Mouse (Mus musculus): ENCODE measurements around the gene Hoxd9. TPM values are rescaled to one million over a fixed set of nuclear protein-coding genes. Genes with fewer than 3 reads are reported as not detected.

The Hoxd9 gene
- polyA plus RNA-seq, 1 experiment, result 0.75 TPM

- H3K27me3 ChIP-seq (ENCODE audit: control insufficient read depth, insufficient read depth, low read length, poor library complexity, severe bottlenecking), result peaks cover 63% of the 10 kb centered on the region
- no peak overlapping the region for H3K9ac ChIP-seq (ENCODE audit: low read depth, poor library complexity, severe bottlenecking)
- no peak overlapping the region for H3K27ac ChIP-seq (ENCODE audit: insufficient read depth, low read length)
- H3K4me3 ChIP-seq (ENCODE audit: low read depth, low read length), result no peak overlapping the region
- no peaks in the 10 kb centered on the region for H3K36me3 ChIP-seq (ENCODE audit: control insufficient read depth, insufficient read depth, low read length, poor library complexity, severe bottlenecking)
- TF ChIP-seq EP300 (IDR thresholded peaks at IDR 0.05; ENCODE audit: insufficient read depth, low read depth, low read length) (no peak), POLR2A (IDR thresholded peaks at IDR 0.05; ENCODE audit: insufficient read depth, low read length) (no peak), CTCF (IDR thresholded peaks at IDR 0.05; ENCODE audit: low read depth, low read length) (no peak)
- no peaks in the 10 kb centered on the region for H3K4me1 ChIP-seq (ENCODE audit: control insufficient read depth, insufficient read depth, low read length)
- no peaks in the 10 kb centered on the region for H3K9me3 ChIP-seq (replicated peaks; ENCODE audit: control insufficient read depth, insufficient read depth, low read length, poor library complexity, severe bottlenecking)
Measured at GRCm38 (mm10) chr2:74702820-74703219, 5.3 kb downstream of the Hoxd9 start.

GRCm38 (mm10) chr2:74703317-74703716, 5.8 kb downstream of the Hoxd9 start:
- no peak overlapping the region for H3K4me3 ChIP-seq (ENCODE audit: low read depth, low read length)
- H3K36me3 ChIP-seq (ENCODE audit: control insufficient read depth, insufficient read depth, low read length, poor library complexity, severe bottlenecking), result no peaks in the 10 kb centered on the region
- peaks cover 60% of the 10 kb centered on the region for H3K27me3 ChIP-seq (ENCODE audit: control insufficient read depth, insufficient read depth, low read length, poor library complexity, severe bottlenecking)
- TF ChIP-seq CTCF (IDR thresholded peaks at IDR 0.05; ENCODE audit: low read depth, low read length), result no peak
- H3K4me1 ChIP-seq (ENCODE audit: control insufficient read depth, insufficient read depth, low read length), result no peaks in the 10 kb centered on the region
- H3K9ac ChIP-seq (ENCODE audit: low read depth, poor library complexity, severe bottlenecking), result no peak overlapping the region
- H3K27ac ChIP-seq (ENCODE audit: insufficient read depth, low read length), result no peak overlapping the region
- H3K9me3 ChIP-seq (replicated peaks; ENCODE audit: control insufficient read depth, insufficient read depth, low read length, poor library complexity, severe bottlenecking), result no peaks in the 10 kb centered on the region

- Histone ChIP-seq H3K27me3 (ENCODE audit: control insufficient read depth, insufficient read depth, low read length, poor library complexity, severe bottlenecking) (peaks cover 59% of the 10 kb centered on the region), H3K4me3 (ENCODE audit: low read depth, low read length) (no peak overlapping the region), H3K4me1 (ENCODE audit: control insufficient read depth, insufficient read depth, low read length) (no peaks in the 10 kb centered on the region), H3K9ac (ENCODE audit: low read depth, poor library complexity, severe bottlenecking) (no peak overlapping the region), H3K36me3 (ENCODE audit: control insufficient read depth, insufficient read depth, low read length, poor library complexity, severe bottlenecking) (no peaks in the 10 kb centered on the region), H3K9me3 (replicated peaks; ENCODE audit: control insufficient read depth, insufficient read depth, low read length, poor library complexity, severe bottlenecking) (no peaks in the 10 kb centered on the region), H3K27ac (ENCODE audit: insufficient read depth, low read length) (no peak overlapping the region)
- TF ChIP-seq CTCF (IDR thresholded peaks at IDR 0.05; ENCODE audit: low read depth, low read length) (no peak), EP300 (IDR thresholded peaks at IDR 0.05; ENCODE audit: insufficient read depth, low read depth, low read length) (no peak), POLR2A (IDR thresholded peaks at IDR 0.05; ENCODE audit: insufficient read depth, low read length) (no peak)
Measured at GRCm38 (mm10) chr2:74703720-74704392, 6.3 kb downstream of the Hoxd9 start.

GRCm38 (mm10) chr2:74704393-74704998, 7.0 kb downstream of the Hoxd9 start, which contains the start of gene Hoxd8:
TSS of gene Hoxd8 (plus strand) at chr2:74704615.
- H3K27me3 ChIP-seq (ENCODE audit: control insufficient read depth, insufficient read depth, low read length, poor library complexity, severe bottlenecking), result peaks cover 56% of the 10 kb centered on the region
- no peak for TF ChIP-seq POLR2A (IDR thresholded peaks at IDR 0.05; ENCODE audit: insufficient read depth, low read length)
- no peak for TF ChIP-seq CTCF (IDR thresholded peaks at IDR 0.05; ENCODE audit: low read depth, low read length)
- no peak for TF ChIP-seq EP300 (IDR thresholded peaks at IDR 0.05; ENCODE audit: insufficient read depth, low read depth, low read length)
- peak within 1 kb of the TSS; percentile 97 for H3K9ac ChIP-seq (ENCODE audit: low read depth, poor library complexity, severe bottlenecking)
- no peaks in the 10 kb centered on the region for H3K9me3 ChIP-seq (replicated peaks; ENCODE audit: control insufficient read depth, insufficient read depth, low read length, poor library complexity, severe bottlenecking)
- no peak within 1 kb of the TSS for H3K27ac ChIP-seq (ENCODE audit: insufficient read depth, low read length)
- no peaks in the 10 kb centered on the region for H3K36me3 ChIP-seq (ENCODE audit: control insufficient read depth, insufficient read depth, low read length, poor library complexity, severe bottlenecking)
- peak within 1 kb of the TSS; percentile 61 for H3K4me3 ChIP-seq (ENCODE audit: low read depth, low read length)
- no peaks in the 10 kb centered on the region for H3K4me1 ChIP-seq (ENCODE audit: control insufficient read depth, insufficient read depth, low read length)

- H3K9ac ChIP-seq (ENCODE audit: low read depth, poor library complexity, severe bottlenecking), result peak overlapping the region; percentile 97
- H3K27ac ChIP-seq (ENCODE audit: insufficient read depth, low read length), result no peak overlapping the region
- H3K27me3 ChIP-seq (ENCODE audit: control insufficient read depth, insufficient read depth, low read length, poor library complexity, severe bottlenecking), result peaks cover 55% of the 10 kb centered on the region
- H3K4me3 ChIP-seq (ENCODE audit: low read depth, low read length), result peak overlapping the region; percentile 61
- no peaks in the 10 kb centered on the region for H3K9me3 ChIP-seq (replicated peaks; ENCODE audit: control insufficient read depth, insufficient read depth, low read length, poor library complexity, severe bottlenecking)
- TF ChIP-seq POLR2A (IDR thresholded peaks at IDR 0.05; ENCODE audit: insufficient read depth, low read length) (no peak), EP300 (IDR thresholded peaks at IDR 0.05; ENCODE audit: insufficient read depth, low read depth, low read length) (no peak), CTCF (IDR thresholded peaks at IDR 0.05; ENCODE audit: low read depth, low read length) (no peak)
- H3K4me1 ChIP-seq (ENCODE audit: control insufficient read depth, insufficient read depth, low read length), result no peaks in the 10 kb centered on the region
- H3K36me3 ChIP-seq (ENCODE audit: control insufficient read depth, insufficient read depth, low read length, poor library complexity, severe bottlenecking), result no peaks in the 10 kb centered on the region
Measured at GRCm38 (mm10) chr2:74704999-74705466, 7.5 kb downstream of the Hoxd9 start.

GRCm38 (mm10) chr2:74705467-74706089, 8.1 kb downstream of the Hoxd9 start:
- Histone ChIP-seq H3K9ac (ENCODE audit: low read depth, poor library complexity, severe bottlenecking) (peak overlapping the region; percentile 97), H3K27ac (ENCODE audit: insufficient read depth, low read length) (no peak overlapping the region), H3K36me3 (ENCODE audit: control insufficient read depth, insufficient read depth, low read length, poor library complexity, severe bottlenecking) (no peaks in the 10 kb centered on the region), H3K4me1 (ENCODE audit: control insufficient read depth, insufficient read depth, low read length) (no peaks in the 10 kb centered on the region), H3K9me3 (replicated peaks; ENCODE audit: control insufficient read depth, insufficient read depth, low read length, poor library complexity, severe bottlenecking) (no peaks in the 10 kb centered on the region), H3K4me3 (ENCODE audit: low read depth, low read length) (peak overlapping the region; percentile 55; the same call in 1 of the 2 replicates), H3K27me3 (ENCODE audit: control insufficient read depth, insufficient read depth, low read length, poor library complexity, severe bottlenecking) (peaks cover 58% of the 10 kb centered on the region)
- no peak for TF ChIP-seq EP300 (IDR thresholded peaks at IDR 0.05; ENCODE audit: insufficient read depth, low read depth, low read length)
- no peak for TF ChIP-seq POLR2A (IDR thresholded peaks at IDR 0.05; ENCODE audit: insufficient read depth, low read length)
- TF ChIP-seq CTCF (IDR thresholded peaks at IDR 0.05; ENCODE audit: low read depth, low read length), result no peak

All from ES-Bruce4 (cell line).